Mouse (Mus musculus) olfactory bulb, adult 2 months (tissue): ENCODE data around the gene Ndufa13.

ENCODE experiments used
- CTCF ChIP-seq: fragments of 200-500 bp; IDR thresholded peaks from 2 replicates; pipeline ENCODE4 v1.5.1; 2012; ENCODE audit warnings: low read depth, mild to moderate bottlenecking, low read length, moderate library complexity; ENCODE audit not compliant: insufficient read depth
- POLR2A ChIP-seq: fragments of 200-500 bp; IDR thresholded peaks from 2 replicates; pipeline ENCODE4 v1.6.1; 2012; ENCODE audit warnings: mild to moderate bottlenecking, low read depth, low read length, moderate library complexity; ENCODE audit not compliant: insufficient read depth

DNA sequence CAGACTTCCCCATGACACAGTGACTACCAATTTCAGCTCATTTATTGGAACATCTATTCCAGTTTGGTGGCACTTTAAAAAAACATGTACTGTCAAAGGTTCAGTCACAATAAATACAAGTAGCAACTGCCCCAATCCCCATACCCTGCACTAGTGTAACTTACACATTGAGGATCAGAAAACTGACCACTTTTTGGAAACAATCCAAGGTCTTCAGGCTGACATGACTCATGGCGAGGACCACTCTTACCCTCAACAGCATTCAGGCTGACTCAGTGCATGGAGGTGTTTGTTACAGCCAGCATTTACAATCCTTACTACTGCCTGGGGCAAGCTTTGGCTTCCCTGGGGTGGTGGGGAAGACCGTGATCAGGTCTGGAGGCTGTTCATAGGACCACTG lies 4.7 kb upstream of the Ndufa13 start:
- no peak for TF ChIP-seq POLR2A
- no peak for TF ChIP-seq CTCF
